Mouse (Mus musculus): ENCODE data around the gene Atp8a2. TPM values are rescaled to one million over a fixed set of nuclear protein-coding genes. Genes with fewer than 3 reads are reported as not detected.

Gene Atp8a2
- polyA plus RNA-seq, 1 experiment from 2014 or later = 4.9 TPM

DNA sequence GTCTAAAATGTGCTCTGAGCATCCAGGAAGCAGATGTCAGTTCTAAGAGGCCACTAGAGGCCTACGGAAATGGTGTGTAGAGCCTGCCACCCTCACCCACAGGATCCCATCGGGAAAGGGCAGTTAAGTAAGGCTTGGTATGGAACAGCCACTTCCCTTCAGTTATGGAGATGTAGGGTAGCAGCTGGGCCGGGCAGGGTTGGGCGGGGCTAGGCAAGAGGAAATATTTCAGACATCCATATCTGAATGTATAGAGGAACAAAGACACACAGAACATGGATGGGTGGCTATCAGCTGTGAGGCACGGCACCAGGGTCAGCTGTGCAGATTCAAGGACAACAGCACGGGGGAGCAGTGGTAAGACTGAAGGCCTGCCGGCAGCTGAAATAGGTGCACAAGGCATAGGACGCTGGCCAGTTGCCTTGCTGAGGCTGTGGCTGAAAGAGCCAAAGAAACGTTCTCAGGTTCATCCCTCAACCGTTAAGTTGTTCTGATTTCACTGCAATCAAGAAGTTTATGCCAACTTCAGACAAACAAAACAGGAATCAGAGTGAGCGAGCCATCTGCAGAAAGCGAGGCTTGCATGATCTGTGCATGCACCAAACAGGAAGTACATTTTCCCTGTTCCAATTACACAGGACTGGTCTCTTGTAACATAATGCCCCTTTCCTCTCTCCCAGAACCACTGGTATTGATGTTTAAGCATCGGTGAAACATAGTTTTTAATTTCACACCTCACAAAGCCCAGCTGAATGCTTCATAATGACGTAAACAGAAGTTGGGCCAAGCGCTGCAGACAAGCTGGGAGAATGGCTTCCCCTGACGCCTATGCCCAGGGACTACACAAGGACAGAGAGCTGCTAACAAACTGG, 549.9 kb downstream of the Atp8a2 start:
- H3K27ac ChIP-seq (ENCODE audit: low read depth, low read length) = no peak overlapping the region
- no peak overlapping the region for H3K9ac ChIP-seq (ENCODE audit: low read length)
- WGBS = 82% methylated on average over 16 of the region's 16 CpGs
- no peaks in the 10 kb centered on the region for H3K9me3 ChIP-seq (ENCODE audit: control insufficient read depth, low read length)
- ATAC-seq (replicated peaks; ENCODE audit: low FRiP score) = no peak
- H3K36me3 ChIP-seq (ENCODE audit: control insufficient read depth, insufficient read depth, low read length) = no peaks in the 10 kb centered on the region
- H3K4me2 ChIP-seq (ENCODE audit: low read depth, low read length, severe bottlenecking) = no peak overlapping the region
- no peak for DNase-seq (ENCODE audit: low spot score)
- H3K27me3 ChIP-seq (ENCODE audit: control insufficient read depth, insufficient read depth, low read length) = no peaks in the 10 kb centered on the region
- no peak overlapping the region for H3K4me3 ChIP-seq (ENCODE audit: low read depth, low read length)
- H3K4me1 ChIP-seq (replicated peaks; ENCODE audit: control insufficient read depth, insufficient read depth, low read length) = no peaks in the 10 kb centered on the region

DNA sequence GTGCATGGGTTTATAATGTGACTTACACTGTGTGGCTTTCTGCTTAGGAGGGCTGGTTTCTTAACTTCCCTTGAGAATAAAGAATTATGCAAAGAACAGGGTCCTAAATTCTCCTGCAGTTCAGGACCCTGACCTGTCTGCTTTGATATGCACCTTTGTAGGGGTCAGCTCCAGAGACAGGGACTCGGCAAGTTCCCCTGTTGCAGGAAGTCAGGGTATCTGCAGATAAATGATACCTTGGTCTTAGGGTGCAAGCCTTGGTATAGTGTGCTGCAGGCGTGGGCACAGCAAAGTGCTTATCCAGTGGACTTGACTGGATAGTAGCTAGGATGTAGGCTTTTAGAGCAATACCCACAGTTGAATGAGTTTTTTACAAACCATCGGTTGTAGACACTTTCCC, 552.1 kb downstream of the Atp8a2 start:
- 81% methylated on average over 3 of the region's 3 CpGs for WGBS
- Histone ChIP-seq H3K36me3 (ENCODE audit: control insufficient read depth, insufficient read depth, low read length) (no peaks in the 10 kb centered on the region), H3K27ac (ENCODE audit: low read depth, low read length) (no peak overlapping the region), H3K4me2 (ENCODE audit: low read depth, low read length, severe bottlenecking) (no peak overlapping the region), H3K4me1 (replicated peaks; ENCODE audit: control insufficient read depth, insufficient read depth, low read length) (no peaks in the 10 kb centered on the region), H3K27me3 (ENCODE audit: control insufficient read depth, insufficient read depth, low read length) (no peaks in the 10 kb centered on the region), H3K4me3 (ENCODE audit: low read depth, low read length) (no peak overlapping the region), H3K9me3 (ENCODE audit: control insufficient read depth, low read length) (no peaks in the 10 kb centered on the region), H3K9ac (ENCODE audit: low read length) (no peak overlapping the region)
- no peak for ATAC-seq (replicated peaks; ENCODE audit: low FRiP score)
- DNase-seq (ENCODE audit: low spot score) = no peak

DNA sequence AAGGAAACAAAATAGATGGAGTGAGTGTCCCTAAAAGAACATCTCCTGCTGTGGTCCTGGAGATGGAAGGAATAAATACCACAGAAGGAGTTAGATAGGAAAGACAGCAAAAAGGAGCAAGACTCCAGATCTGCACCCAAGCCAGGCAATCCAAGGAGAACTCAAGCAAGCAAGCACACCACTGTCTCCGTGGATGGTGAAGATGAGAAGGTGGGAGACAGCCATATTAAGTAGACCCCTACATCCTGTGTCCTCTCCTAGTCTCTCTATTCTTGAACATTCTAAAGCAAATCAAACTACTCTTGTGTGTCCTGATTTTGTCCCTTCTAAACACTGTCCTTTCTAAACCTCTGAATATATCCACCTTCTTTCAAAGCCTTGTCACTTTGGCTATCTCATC, 552.8 kb downstream of the Atp8a2 start:
- DNase-seq (ENCODE audit: low spot score) (no peak), ATAC-seq (replicated peaks; ENCODE audit: low FRiP score) (no peak)
- Histone ChIP-seq H3K4me1 (replicated peaks; ENCODE audit: control insufficient read depth, insufficient read depth, low read length) (no peaks in the 10 kb centered on the region; the same call in 1 of the 2 replicates), H3K9me3 (ENCODE audit: control insufficient read depth, low read length) (no peaks in the 10 kb centered on the region), H3K4me2 (ENCODE audit: low read depth, low read length, severe bottlenecking) (no peak overlapping the region), H3K9ac (ENCODE audit: low read length) (no peak overlapping the region), H3K27ac (ENCODE audit: low read depth, low read length) (no peak overlapping the region), H3K36me3 (ENCODE audit: control insufficient read depth, insufficient read depth, low read length) (no peaks in the 10 kb centered on the region), H3K4me3 (ENCODE audit: low read depth, low read length) (no peak overlapping the region), H3K27me3 (ENCODE audit: control insufficient read depth, insufficient read depth, low read length) (no peaks in the 10 kb centered on the region)
- WGBS = 86% methylated on average over 1 of the region's 1 CpGs

DNA sequence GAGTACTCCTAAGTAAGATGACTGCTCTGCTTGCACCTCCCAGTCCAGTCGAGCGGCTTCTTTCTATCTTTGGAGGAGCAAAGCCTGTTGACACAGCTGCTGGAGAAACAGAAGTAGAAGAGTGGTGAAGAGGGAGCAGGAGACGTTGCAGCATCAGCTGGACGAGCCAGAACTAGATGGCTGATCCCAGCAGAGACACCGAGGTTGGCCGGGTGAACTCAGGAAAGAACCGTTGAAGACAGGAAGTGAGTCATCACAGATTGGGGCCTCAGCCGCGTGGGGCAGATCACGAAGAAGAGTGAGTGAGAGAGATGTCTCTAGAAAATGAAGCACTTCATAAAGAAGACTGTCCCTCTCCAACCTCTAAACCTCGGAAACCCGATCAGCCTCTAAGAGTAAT, 553.4 kb downstream of the Atp8a2 start:
- Histone ChIP-seq H3K4me3 (ENCODE audit: low read depth, low read length) (no peak overlapping the region), H3K4me2 (ENCODE audit: low read depth, low read length, severe bottlenecking) (no peak overlapping the region), H3K9me3 (ENCODE audit: control insufficient read depth, low read length) (no peaks in the 10 kb centered on the region), H3K9ac (ENCODE audit: low read length) (no peak overlapping the region), H3K4me1 (replicated peaks; ENCODE audit: control insufficient read depth, insufficient read depth, low read length) (no peaks in the 10 kb centered on the region; the same call in 1 of the 2 replicates), H3K27me3 (ENCODE audit: control insufficient read depth, insufficient read depth, low read length) (no peaks in the 10 kb centered on the region), H3K36me3 (ENCODE audit: control insufficient read depth, insufficient read depth, low read length) (no peaks in the 10 kb centered on the region), H3K27ac (ENCODE audit: low read depth, low read length) (no peak overlapping the region)
- DNase-seq (ENCODE audit: low spot score) = no peak
- no peak for ATAC-seq (replicated peaks; ENCODE audit: low FRiP score)
- 80% methylated on average over 12 of the region's 12 CpGs for WGBS

DNA sequence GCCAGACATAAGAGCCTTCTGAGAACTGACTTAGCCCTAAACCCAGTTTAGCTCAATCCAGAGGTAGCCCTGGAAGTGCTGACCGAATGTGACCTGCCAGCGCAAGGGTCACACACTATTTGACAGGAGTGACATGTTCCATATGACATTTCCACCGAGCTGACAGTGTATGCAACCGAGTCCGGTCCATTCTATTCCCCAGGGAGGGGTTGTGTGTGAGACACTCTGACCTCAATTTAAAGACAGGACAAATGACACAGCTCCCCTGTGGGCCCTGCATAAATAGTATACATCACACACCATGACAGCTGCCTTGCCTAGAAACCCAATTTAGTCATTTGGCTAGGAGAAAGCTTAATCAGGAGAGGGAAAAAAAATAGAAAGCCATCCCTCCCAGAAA, 555.1 kb downstream of the Atp8a2 start:
- no peaks in the 10 kb centered on the region for H3K36me3 ChIP-seq (ENCODE audit: control insufficient read depth, insufficient read depth, low read length)
- ATAC-seq (replicated peaks; ENCODE audit: low FRiP score) (no peak), DNase-seq (ENCODE audit: low spot score) (no peak)
- H3K4me1 ChIP-seq (replicated peaks; ENCODE audit: control insufficient read depth, insufficient read depth, low read length) = no peaks in the 10 kb centered on the region; the same call in 1 of the 2 replicates
- no peak overlapping the region for H3K4me2 ChIP-seq (ENCODE audit: low read depth, low read length, severe bottlenecking)
- WGBS = 55% methylated on average over 5 of the region's 5 CpGs
- no peak overlapping the region for H3K27ac ChIP-seq (ENCODE audit: low read depth, low read length)
- H3K9ac ChIP-seq (ENCODE audit: low read length) = no peak overlapping the region
- H3K27me3 ChIP-seq (ENCODE audit: control insufficient read depth, insufficient read depth, low read length) = no peaks in the 10 kb centered on the region
- no peaks in the 10 kb centered on the region for H3K9me3 ChIP-seq (ENCODE audit: control insufficient read depth, low read length)
- no peak overlapping the region for H3K4me3 ChIP-seq (ENCODE audit: low read depth, low read length)

DNA sequence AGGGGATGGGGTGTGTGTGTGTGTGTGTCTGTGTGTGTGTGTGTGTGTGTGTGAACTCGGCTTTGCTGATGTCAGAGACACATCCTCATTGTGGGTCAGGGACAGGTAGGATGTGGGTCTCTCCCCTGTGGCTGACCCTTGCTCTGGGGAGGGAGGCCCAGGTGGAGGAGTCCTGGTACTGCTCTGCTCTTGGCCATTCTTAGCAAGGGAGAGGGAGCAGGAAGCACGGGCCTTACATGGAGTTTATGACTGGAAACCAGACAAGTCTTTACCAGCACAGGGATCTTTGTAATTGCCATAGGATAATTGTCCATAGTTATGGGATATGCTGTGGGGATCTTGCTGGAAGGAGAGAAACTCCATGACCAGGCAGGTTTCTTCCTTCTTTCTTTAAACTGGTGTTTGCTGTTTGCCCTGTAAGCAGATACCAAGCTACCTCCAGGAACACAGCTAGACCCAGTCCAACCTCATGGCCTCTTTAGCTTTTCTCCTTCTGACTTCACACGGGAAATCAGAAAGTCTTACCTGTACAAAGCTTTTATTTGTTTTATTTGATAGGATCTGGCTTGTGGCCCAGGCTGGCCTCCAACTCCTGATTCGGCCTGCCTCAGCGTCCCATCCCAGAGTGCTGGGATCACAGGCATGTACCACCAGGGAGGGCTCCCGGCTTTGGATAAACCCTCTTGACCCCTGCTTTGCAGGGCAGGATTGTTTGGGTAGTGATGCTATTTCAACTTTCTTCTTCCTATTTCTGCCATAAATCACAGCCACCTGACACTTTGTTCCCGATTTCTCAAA, 557.9 kb downstream of the Atp8a2 start:
- Histone ChIP-seq H3K36me3 (ENCODE audit: control insufficient read depth, insufficient read depth, low read length) (no peaks in the 10 kb centered on the region), H3K27me3 (ENCODE audit: control insufficient read depth, insufficient read depth, low read length) (no peaks in the 10 kb centered on the region), H3K4me1 (replicated peaks; ENCODE audit: control insufficient read depth, insufficient read depth, low read length) (no peaks in the 10 kb centered on the region; the same call in 1 of the 2 replicates), H3K4me2 (ENCODE audit: low read depth, low read length, severe bottlenecking) (no peak overlapping the region), H3K27ac (ENCODE audit: low read depth, low read length) (no peak overlapping the region), H3K4me3 (ENCODE audit: low read depth, low read length) (no peak overlapping the region), H3K9ac (ENCODE audit: low read length) (no peak overlapping the region), H3K9me3 (ENCODE audit: control insufficient read depth, low read length) (no peaks in the 10 kb centered on the region)
- WGBS = 63% methylated on average over 7 of the region's 7 CpGs
- ATAC-seq (replicated peaks; ENCODE audit: low FRiP score) = no peak
- DNase-seq (ENCODE audit: low spot score) = no peak

DNA sequence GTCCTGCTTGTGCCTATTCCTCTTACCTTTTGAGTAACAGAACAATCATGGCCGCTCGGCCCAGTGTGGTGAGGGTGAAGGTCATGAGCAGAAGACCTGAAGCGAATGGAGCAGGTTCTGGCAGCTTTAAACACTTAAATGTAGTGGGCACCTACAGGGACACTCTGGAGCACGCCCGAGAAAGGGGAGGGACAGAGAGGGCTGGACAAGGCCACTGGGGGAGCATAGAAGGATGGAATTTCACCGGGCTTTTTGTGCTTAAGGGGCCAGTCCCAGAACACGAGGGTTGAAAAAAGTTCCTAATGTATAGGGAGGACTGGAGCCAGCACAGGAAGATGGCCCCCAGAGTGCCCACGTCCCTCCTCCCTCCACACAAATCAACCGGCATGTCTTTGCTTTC, 563.0 kb downstream of the Atp8a2 start:
- WGBS = 65% methylated on average over 9 of the region's 9 CpGs
- Histone ChIP-seq H3K4me1 (replicated peaks; ENCODE audit: control insufficient read depth, insufficient read depth, low read length) (no peaks in the 10 kb centered on the region), H3K27ac (ENCODE audit: low read depth, low read length) (no peak overlapping the region), H3K27me3 (ENCODE audit: control insufficient read depth, insufficient read depth, low read length) (no peaks in the 10 kb centered on the region), H3K4me3 (ENCODE audit: low read depth, low read length) (no peak overlapping the region), H3K9ac (ENCODE audit: low read length) (no peak overlapping the region), H3K4me2 (ENCODE audit: low read depth, low read length, severe bottlenecking) (no peak overlapping the region), H3K9me3 (ENCODE audit: control insufficient read depth, low read length) (no peaks in the 10 kb centered on the region), H3K36me3 (ENCODE audit: control insufficient read depth, insufficient read depth, low read length) (no peaks in the 10 kb centered on the region; the same call in 1 of the 2 replicates)
- DNase-seq (ENCODE audit: low spot score) (peak; percentile 49), ATAC-seq (replicated peaks; ENCODE audit: low FRiP score) (no peak)

DNA sequence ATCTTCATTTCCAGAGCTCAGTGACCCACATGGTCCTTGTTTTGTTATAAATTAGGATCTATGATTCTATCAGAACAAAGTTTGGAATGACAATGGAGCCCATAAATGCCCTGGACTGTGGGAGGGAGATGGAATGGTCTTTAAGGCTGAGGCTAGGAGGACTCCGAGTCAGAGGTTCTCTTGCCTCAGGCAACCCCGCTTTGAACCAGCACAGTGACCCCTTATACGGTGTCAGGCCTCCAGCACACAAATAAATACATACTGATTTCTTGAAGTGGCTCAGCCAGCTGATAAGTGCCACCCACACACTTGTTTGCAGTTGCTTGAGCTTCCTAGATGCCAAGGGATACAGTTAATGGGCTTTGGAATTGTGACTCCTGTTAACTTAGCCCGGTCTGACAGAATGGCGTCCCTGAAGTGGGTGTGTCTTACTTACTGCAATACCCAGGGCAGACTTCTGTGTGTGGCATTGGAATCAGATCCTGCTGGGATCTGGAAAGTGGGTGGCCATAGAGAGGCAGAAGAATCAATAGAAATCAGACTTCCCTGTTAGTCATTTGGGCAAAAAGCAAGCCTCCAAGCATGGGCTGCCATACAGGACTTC, 563.6 kb downstream of the Atp8a2 start:
- H3K9me3 ChIP-seq (ENCODE audit: control insufficient read depth, low read length) = no peaks in the 10 kb centered on the region
- 64% methylated on average over 5 of the region's 5 CpGs for WGBS
- H3K4me1 ChIP-seq (replicated peaks; ENCODE audit: control insufficient read depth, insufficient read depth, low read length) = no peaks in the 10 kb centered on the region
- H3K27me3 ChIP-seq (ENCODE audit: control insufficient read depth, insufficient read depth, low read length) = no peaks in the 10 kb centered on the region
- H3K36me3 ChIP-seq (ENCODE audit: control insufficient read depth, insufficient read depth, low read length) = no peaks in the 10 kb centered on the region; the same call in 1 of the 2 replicates
- H3K27ac ChIP-seq (ENCODE audit: low read depth, low read length) = no peak overlapping the region
- no peak overlapping the region for H3K4me3 ChIP-seq (ENCODE audit: low read depth, low read length)
- DNase-seq (ENCODE audit: low spot score) (peak; percentile 42), ATAC-seq (replicated peaks; ENCODE audit: low FRiP score) (no peak; the same call in 1 of the 2 replicates)
- H3K4me2 ChIP-seq (ENCODE audit: low read depth, low read length, severe bottlenecking) = no peak overlapping the region
- H3K9ac ChIP-seq (ENCODE audit: low read length) = no peak overlapping the region

Measured in forebrain, embryonic 11.5 days (tissue).